Mouse (Mus musculus) cerebellum, postnatal 36 days (tissue): ENCODE measurements around the gene Gm20388.

Experiments used
- DNase-seq, 2 experiments: peaks; one replicate each; pipeline ENCODE4 v3.0.0; 2021 to 2022; ENCODE audit warnings: mixed read lengths in 2 of 2

Gene Gm20388

GRCm38 (mm10) chr8:121468083-121469071 lies 1557.7 kb downstream of the Gm20388 start:
- no peak for DNase-seq

GRCm38 (mm10) chr8:121474161-121474897 lies 1563.7 kb downstream of the Gm20388 start:
- DNase-seq = peak; percentile 14 to 26

GRCm38 (mm10) chr8:121474898-121475284 lies 1564.2 kb downstream of the Gm20388 start:
- no peak for DNase-seq

GRCm38 (mm10) chr8:121477851-121478547 lies 1567.4 kb downstream of the Gm20388 start:
- no peak for DNase-seq

GRCm38 (mm10) chr8:121479144-121479543 lies 1568.5 kb downstream of the Gm20388 start:
- DNase-seq = no peak

GRCm38 (mm10) chr8:121480411-121481031 lies 1569.9 kb downstream of the Gm20388 start:
- DNase-seq = no peak

GRCm38 (mm10) chr8:121484072-121484782 lies 1573.6 kb downstream of the Gm20388 start:
- DNase-seq = no peak

GRCm38 (mm10) chr8:121491633-121492032 lies 1581.0 kb downstream of the Gm20388 start:
- DNase-seq = no peak

GRCm38 (mm10) chr8:121497621-121498020 lies 1587.0 kb downstream of the Gm20388 start:
- no peak for DNase-seq

GRCm38 (mm10) chr8:121511751-121512150 lies 1601.1 kb downstream of the Gm20388 start:
- no peak for DNase-seq

GRCm38 (mm10) chr8:121513429-121513828 lies 1602.8 kb downstream of the Gm20388 start:
- DNase-seq = peak; percentile 88 to 90

- DNase-seq = no peak
Observed at GRCm38 (mm10) chr8:121525111-121525818, 1614.6 kb downstream of the Gm20388 start.

- DNase-seq = no peak
Observed at GRCm38 (mm10) chr8:121526811-121527550, 1616.3 kb downstream of the Gm20388 start.

GRCm38 (mm10) chr8:121527751-121528150 lies 1617.1 kb downstream of the Gm20388 start:
- DNase-seq = no peak

GRCm38 (mm10) chr8:121528790-121529189 lies 1618.1 kb downstream of the Gm20388 start:
- no peak for DNase-seq

GRCm38 (mm10) chr8:121530639-121531038 lies 1620.0 kb downstream of the Gm20388 start:
- no peak for DNase-seq

GRCm38 (mm10) chr8:121532381-121532780 lies 1621.7 kb downstream of the Gm20388 start:
- no peak for DNase-seq

GRCm38 (mm10) chr8:121541862-121542261 lies 1631.2 kb downstream of the Gm20388 start:
- DNase-seq = no peak

- no peak for DNase-seq
Observed at GRCm38 (mm10) chr8:121542901-121543300, 1632.3 kb downstream of the Gm20388 start.

- no peak for DNase-seq
Observed at GRCm38 (mm10) chr8:121544276-121544785, 1633.7 kb downstream of the Gm20388 start, which contains the start of gene 1700018B08Rik. Gene 1700018B08Rik, minus strand, starts transcription at chr8:121544320.
